Mouse (Mus musculus) cerebellum, postnatal 14 days (tissue): ENCODE results near the gene Isl2.

Source experiments
- DNase-seq, 2 experiments: peaks; one replicate each; pipeline ENCODE4 v3.0.0; 2021; ENCODE audit warnings: mixed read lengths in 2 of 2

The Isl2 gene

GRCm38 (mm10) chr9:55546176-55547010 is 7.9 kb downstream of the Isl2 start:
- DNase-seq: peak; percentile 35 to 38

DNA sequence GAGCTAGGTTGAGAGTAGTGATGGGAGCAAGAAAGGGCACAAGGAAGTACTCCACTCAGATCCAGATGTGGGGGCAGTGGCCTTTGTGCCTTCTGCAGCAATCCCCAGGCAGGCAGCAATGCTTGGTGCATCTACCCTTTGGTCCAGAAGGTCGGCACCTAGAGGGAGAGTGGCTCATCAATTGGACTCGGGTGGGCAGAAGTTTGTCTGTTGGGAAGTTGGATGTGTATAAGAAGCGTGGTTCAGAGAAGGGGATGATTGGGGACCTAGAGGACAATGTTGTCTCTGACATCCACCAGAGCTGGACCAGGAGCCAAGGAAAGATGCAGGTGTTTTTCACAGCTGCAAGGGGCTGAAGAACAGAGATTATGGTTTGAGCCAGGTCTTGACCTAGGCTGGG is 10.4 kb downstream of the Isl2 start:
- DNase-seq: no peak

GRCm38 (mm10) chr9:55549302-55549890 is 10.9 kb downstream of the Isl2 start:
- peak in 1 of 2 experiments; percentile 12 for DNase-seq

GRCm38 (mm10) chr9:55554986-55555385 is 16.5 kb downstream of the Isl2 start:
- no peak for DNase-seq

DNA sequence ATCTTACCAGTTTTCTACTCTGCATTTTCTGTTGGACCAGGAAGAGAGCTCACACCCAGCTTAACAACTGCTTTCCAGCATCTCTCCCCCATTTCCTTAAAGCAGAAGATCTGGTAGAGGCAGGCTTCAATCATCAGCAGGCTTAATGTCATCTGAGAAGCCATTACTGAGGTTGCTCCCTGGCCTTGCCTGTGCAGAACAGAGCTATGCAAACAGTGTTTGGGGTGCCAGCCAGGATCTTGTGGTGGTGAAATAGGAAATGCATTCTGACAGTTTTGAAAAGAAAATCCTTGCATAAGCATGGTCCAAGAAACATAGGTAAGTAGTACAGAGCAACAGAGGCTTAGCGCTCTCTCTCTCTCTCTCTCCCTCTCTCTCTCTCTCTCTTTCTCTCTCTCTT is 22.5 kb downstream of the Isl2 start:
- no peak for DNase-seq

DNA sequence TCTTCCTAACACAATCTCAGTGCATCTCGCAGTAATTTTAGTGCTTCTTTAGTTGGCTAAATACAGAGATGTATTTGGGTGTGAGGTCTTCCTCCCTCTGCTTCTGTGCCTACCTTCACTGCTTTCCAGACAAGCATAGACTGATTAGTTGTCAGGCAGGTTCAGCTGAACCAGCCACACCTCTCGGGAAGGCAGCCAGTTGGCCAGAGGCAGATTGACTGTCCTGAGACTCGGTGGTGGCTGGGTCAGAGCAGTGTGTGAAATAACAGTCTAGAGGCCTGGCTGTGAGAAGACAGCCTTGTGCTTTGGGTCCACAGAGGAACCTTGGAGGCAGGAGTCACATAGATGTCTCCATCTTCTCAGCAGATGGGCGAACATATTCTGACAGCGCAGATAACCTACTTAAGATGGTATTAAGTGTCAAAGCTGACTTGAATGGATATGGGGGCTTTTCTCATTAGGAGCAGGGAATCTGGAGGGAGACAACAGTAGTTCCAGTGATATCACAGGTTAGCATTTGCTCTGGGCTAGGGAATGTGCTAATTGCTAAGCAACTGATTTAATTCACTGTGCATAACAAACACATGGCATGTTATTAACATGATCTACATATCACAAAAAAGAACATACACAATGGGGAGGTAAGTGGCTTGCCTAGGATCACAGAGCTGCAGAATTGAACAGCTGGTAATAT is 30.1 kb downstream of the Isl2 start:
- DNase-seq: peak; percentile 49 to 56

- DNase-seq: no peak
Measured at GRCm38 (mm10) chr9:55571071-55571470, 32.6 kb downstream of the Isl2 start.

GRCm38 (mm10) chr9:55576571-55576970 is 38.1 kb downstream of the Isl2 start:
- no peak for DNase-seq

GRCm38 (mm10) chr9:55581414-55581813 is 42.9 kb downstream of the Isl2 start:
- DNase-seq: no peak

DNA sequence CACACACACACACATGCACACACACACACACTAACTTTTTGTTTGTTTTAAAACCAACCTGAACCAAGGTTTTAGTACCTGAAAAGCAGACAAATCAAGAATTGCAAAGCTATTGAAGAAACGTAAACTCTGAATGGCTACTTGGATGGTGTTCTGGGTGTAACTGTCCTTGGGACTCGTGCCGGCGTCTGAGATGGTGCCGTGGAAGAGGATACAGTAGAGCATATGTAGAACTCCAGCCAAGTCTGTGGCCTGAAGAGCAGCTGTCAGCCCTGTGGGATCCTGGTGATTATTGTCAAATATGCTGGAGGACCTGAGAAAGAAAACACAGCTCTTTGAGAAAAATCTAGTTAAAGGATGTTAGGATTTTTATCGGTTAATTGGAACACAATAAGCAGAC is 47.7 kb downstream of the Isl2 start:
- DNase-seq: peak; percentile 28 to 40
